Mouse (Mus musculus) lung, postnatal 25 days (tissue): Measurements from ENCODE around the gene Rpgr.
A peak's percentile ranks its signal among the peaks of the same experiment; 100 is the strongest.

ENCODE experiments used
- DNase-seq: peaks from one replicate; pipeline ENCODE4 v3.0.0; 2022; ENCODE audit warnings: low spot score

Gene Rpgr

DNA sequence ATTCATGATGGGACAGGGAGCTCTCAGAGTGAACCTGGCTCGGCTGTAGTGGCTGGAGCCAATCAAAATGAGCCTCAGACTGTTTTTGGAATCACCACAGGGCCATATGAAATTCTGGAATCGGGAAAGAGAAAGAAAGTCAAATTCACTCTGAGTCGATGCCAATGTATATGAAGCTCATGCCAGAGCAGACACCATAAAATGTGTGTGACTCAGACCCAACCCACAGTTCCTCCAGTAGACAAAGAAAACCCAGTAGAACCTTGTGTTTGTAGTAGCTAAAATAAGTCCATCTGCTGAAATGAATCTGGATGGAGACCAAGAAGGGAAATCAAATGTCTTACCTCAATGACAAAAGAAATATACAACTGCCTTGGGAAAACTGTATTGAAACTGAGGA, 142.8 kb downstream of the Rpgr start:
- DNase-seq = no peak

GRCm38 (mm10) chrX:10071529-10071928, 145.2 kb downstream of the Rpgr start:
- DNase-seq = no peak

DNA sequence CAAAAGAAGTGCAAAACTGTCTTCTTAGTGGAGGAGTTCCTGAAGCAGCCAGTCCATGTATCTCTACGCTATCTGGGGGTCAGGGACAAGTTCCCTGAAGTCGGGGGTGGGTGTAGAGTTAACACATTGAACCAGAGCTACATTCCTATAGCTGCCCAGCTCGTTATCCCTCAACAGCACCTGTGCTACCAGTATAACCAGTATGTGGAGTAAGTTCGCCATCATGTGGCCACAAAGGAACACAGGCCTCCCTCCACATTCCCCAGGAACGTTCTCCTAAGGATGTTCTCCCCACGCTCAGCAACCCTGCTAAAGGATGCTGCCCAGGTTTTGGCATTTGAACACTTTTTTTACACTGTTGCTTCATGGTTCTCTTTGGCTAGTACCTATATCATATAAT, 146.0 kb downstream of the Rpgr start:
- DNase-seq = no peak

DNA sequence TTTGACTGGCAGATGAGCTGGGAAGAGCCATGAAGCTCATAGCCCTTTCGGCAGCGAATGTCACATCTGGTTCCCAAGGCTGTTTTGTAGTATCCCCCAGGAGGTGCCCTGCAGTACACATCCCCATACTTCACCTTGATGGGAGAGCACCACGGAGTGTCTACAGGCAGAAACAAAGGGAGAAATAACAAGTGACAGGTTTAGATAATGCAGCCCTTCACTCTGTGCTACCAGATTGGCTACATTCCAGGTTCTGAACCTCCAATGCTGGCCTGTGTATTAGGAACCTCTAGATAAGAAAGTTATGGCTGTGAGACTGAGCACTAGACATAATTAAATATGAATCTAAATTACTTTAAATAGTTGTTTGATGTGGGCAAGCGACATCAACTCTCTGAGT, 147.3 kb downstream of the Rpgr start:
- DNase-seq = no peak

- no peak for DNase-seq
Measured at GRCm38 (mm10) chrX:10063781-10064180, 152.9 kb downstream of the Rpgr start.

DNA sequence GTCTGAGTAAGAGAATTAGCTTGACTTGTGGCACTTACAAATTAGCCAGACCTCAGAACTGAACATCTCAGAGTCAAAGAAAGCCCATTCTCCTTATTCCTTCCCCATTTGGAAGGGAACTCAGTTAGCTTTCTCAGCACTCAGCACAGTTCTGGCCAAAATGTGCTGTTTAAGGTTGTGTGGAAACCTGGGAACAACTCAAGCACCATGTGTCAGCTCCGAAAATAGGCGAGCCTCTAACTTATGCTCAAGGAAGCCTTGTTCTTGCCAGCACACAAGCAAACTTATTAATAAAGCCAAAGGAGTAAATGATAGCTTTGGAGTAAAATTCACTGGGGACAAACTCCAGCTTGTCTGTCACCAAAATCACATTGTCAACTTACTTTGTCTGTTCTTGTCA, 153.4 kb downstream of the Rpgr start:
- peak; percentile 7 for DNase-seq

DNA sequence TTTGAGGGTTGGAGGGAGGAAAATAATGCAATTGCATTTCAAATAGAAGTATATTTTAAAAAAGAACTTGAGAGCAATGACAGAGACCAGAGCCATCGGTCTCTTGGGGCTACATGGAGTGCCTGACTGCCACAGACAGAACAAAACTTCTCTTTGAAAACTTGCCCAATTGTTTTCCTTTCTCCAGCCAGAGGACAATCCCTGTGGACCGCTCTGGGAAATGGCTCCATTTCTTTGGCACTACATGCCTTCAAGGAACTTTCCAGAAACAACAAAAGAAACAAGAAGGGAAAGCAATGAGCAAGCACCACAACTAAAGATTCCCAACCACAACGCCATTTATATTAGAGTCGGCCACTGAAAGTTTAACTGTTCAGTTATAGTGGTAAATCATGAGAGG, 154.5 kb downstream of the Rpgr start:
- DNase-seq = no peak

DNA sequence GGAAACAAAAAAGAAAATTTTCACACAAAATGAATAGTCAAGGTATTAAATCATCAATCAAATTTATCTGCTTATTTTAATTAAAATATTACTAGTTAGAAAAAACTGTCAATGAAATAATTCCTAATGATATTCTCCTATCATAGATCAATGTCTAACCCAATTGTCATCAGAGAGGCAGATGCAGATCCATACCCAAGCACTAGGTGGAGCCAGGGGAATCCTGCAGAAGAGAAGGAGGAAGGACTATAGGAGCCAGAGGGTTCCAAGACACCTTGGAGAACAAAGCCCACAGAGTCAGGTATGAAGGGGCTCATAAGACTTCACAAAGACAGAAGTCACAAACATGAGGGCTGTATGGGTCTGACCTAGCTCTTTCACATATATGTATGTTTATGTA, 182.1 kb downstream of the Rpgr start:
- no peak for DNase-seq
